Mouse (Mus musculus): Measurements from ENCODE around the gene Pomgnt2. TPM values are rescaled to one million over a fixed set of nuclear protein-coding genes. Genes with fewer than 3 reads are reported as not detected.

The Pomgnt2 gene
- polyA plus RNA-seq, 1 experiment from 2014 or later, result 15.8 TPM

DNA sequence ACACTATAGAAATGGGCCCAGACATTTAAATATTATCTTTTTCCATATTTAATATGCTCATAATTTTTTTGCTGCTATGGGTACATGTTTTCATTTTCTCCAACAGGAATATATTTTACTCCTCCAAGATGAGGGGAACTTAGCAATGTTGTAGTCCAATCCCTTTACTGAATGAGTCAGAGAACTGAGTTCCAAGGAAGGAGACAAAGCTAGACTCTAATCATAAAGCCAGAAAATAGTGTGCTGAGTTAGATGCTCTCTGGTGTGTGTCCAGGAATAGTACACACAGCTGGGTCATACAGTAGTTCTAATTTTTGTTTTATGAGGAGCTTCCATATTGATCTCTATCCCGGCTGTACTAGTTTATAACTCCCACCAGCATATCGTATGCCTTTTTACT lies 9.3 kb upstream of the Pomgnt2 start:
- 94% methylated on average over 2 of the region's 2 CpGs for WGBS
- no peak overlapping the region for H3K4me3 ChIP-seq (ENCODE audit: low read depth, low read length)
- no peak for ATAC-seq (ENCODE audit: low read depth)
- no peaks in the 10 kb centered on the region for H3K36me3 ChIP-seq (ENCODE audit: control insufficient read depth, insufficient read depth, low read length)
- no peaks in the 10 kb centered on the region for H3K4me1 ChIP-seq (ENCODE audit: control insufficient read depth, insufficient read depth, low read length)
- H3K4me2 ChIP-seq (ENCODE audit: low read depth, low read length), result no peak overlapping the region
- no peak overlapping the region for H3K27ac ChIP-seq (replicated peaks; ENCODE audit: low read depth, low read length)
- H3K9me3 ChIP-seq (ENCODE audit: control insufficient read depth, low read length), result no peaks in the 10 kb centered on the region
- no peak overlapping the region for H3K9ac ChIP-seq (ENCODE audit: low read depth, low read length)
- DNase-seq (ENCODE audit: low spot score), result no peak
- H3K27me3 ChIP-seq (replicated peaks; ENCODE audit: control insufficient read depth, insufficient read depth, low read length), result no peaks in the 10 kb centered on the region

DNA sequence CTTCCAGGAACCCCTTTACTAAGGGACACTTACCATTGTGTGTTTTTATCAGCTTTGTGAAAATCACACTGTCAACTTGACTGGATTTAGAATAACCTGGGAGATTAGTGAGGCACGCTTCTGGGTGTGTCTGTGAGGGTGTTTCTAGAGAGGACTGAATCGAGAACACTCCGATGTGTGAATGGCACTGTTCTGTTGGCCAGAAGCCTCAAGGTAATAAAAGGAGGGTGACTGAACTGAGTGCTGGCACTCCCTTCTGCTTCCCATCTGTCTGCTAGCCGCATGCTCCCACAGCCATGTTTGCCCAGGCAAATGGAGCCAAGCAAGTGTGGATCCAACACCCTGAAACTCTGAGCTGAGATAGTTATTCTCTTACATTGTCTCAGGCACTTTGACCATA lies 1.1 kb upstream of the Pomgnt2 start:
- Histone ChIP-seq H3K4me2 (ENCODE audit: low read depth, low read length) (no peak overlapping the region), H3K36me3 (ENCODE audit: control insufficient read depth, insufficient read depth, low read length) (no peaks in the 10 kb centered on the region), H3K27me3 (replicated peaks; ENCODE audit: control insufficient read depth, insufficient read depth, low read length) (no peaks in the 10 kb centered on the region), H3K9me3 (ENCODE audit: control insufficient read depth, low read length) (no peaks in the 10 kb centered on the region), H3K27ac (replicated peaks; ENCODE audit: low read depth, low read length) (no peak overlapping the region), H3K9ac (ENCODE audit: low read depth, low read length) (no peak overlapping the region), H3K4me3 (ENCODE audit: low read depth, low read length) (no peak overlapping the region), H3K4me1 (ENCODE audit: control insufficient read depth, insufficient read depth, low read length) (peaks cover 6% of the 10 kb centered on the region)
- 75% methylated on average over 4 of the region's 4 CpGs for WGBS
- ATAC-seq (ENCODE audit: low read depth), result no peak
- DNase-seq (ENCODE audit: low spot score), result no peak

DNA sequence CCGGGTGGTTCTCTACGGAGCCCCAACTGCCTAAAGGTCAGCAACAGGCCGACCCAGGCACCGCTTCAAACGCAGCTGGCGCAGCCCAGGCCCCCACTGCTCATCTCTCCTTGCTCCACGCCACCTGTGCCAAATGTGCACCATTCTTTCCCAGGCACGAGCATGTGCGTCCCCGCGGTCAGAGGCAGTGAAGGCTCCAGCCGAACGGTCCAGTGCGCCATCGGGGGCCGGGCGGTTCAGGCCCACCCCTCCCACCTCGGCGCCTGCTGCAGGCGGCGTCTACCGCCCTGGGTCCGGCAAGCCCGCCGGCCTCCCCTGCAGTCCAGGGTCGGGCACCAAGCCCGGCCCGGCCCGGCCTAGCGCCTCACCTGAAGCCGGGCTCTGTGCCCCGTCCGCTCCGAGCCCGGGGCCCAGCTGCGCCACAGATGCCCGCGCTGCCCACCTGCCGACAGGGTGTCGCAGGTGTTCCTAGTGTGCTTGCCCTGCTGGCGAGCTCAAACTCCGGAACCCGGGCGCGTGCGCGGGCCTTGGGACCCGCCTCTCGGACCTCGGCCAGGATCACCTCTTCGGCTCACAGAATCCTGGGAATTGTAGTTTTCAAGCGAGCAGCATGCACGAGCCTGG lies 1.3 kb downstream of the Pomgnt2 start:
- Histone ChIP-seq H3K4me2 (ENCODE audit: low read depth, low read length) (peak overlapping the region; percentile 89), H3K27me3 (replicated peaks; ENCODE audit: control insufficient read depth, insufficient read depth, low read length) (no peaks in the 10 kb centered on the region), H3K9ac (ENCODE audit: low read depth, low read length) (peak overlapping the region; percentile 76), H3K9me3 (ENCODE audit: control insufficient read depth, low read length) (no peaks in the 10 kb centered on the region), H3K4me3 (ENCODE audit: low read depth, low read length) (peak overlapping the region; percentile 87), H3K27ac (replicated peaks; ENCODE audit: low read depth, low read length) (no peak overlapping the region), H3K4me1 (ENCODE audit: control insufficient read depth, insufficient read depth, low read length) (peaks cover 6% of the 10 kb centered on the region), H3K36me3 (ENCODE audit: control insufficient read depth, insufficient read depth, low read length) (no peaks in the 10 kb centered on the region)
- ATAC-seq (ENCODE audit: low read depth), result peak; percentile 87
- under 1% methylated on average over 28 of the region's 53 CpGs for WGBS
- DNase-seq (ENCODE audit: low spot score), result peak; percentile 92

DNA sequence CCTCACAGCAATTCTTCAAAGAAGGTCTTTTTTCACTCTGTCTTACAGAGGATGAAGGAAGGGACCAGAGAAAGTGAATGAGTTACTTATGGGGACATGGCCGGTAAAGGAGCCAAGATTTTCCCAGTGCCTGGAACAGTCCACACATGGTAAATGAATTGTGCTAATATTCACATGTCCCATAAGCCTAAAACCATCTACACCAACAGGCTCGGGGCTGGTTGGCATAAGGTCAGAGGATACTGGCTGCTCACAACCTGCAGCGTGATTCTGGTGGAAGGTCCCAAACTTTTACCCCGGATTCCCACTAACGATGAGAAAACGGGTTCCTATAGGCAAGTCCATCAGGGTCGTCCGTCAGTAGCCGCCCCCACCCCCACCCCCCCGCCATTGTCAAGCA lies 1.8 kb downstream of the Pomgnt2 start:
- Histone ChIP-seq H3K27me3 (replicated peaks; ENCODE audit: control insufficient read depth, insufficient read depth, low read length) (no peaks in the 10 kb centered on the region), H3K4me1 (ENCODE audit: control insufficient read depth, insufficient read depth, low read length) (peaks cover 6% of the 10 kb centered on the region), H3K4me3 (ENCODE audit: low read depth, low read length) (peak overlapping the region; percentile 87), H3K36me3 (ENCODE audit: control insufficient read depth, insufficient read depth, low read length) (no peaks in the 10 kb centered on the region), H3K9me3 (ENCODE audit: control insufficient read depth, low read length) (no peaks in the 10 kb centered on the region), H3K27ac (replicated peaks; ENCODE audit: low read depth, low read length) (no peak overlapping the region), H3K4me2 (ENCODE audit: low read depth, low read length) (peak overlapping the region; percentile 89), H3K9ac (ENCODE audit: low read depth, low read length) (peak overlapping the region; percentile 76)
- DNase-seq (ENCODE audit: low spot score), result no peak
- WGBS, result 14% methylated on average over 10 of the region's 10 CpGs
- no peak for ATAC-seq (ENCODE audit: low read depth)

DNA sequence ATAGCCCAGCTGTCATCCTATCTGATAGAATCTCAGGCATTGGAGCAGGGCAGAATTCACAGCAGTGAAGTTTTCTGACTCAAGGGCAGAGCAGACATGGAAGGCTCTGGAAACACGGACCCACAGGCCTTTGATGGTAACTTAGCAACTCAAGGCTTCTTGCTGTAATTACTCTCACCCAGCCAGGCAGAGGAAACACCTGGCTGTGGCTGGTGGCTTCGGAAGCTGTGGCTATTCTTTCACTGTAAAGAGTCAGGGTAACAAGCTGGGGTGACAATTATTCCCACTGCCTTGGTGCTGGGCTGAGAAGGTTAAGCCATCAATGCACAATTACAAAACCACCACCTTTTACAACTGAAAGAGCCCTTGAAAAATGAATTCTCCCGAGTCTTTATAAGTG lies 3.9 kb downstream of the Pomgnt2 start:
- WGBS, result 48% methylated on average over 3 of the region's 3 CpGs
- no peak overlapping the region for H3K4me3 ChIP-seq (ENCODE audit: low read depth, low read length)
- no peak for ATAC-seq (ENCODE audit: low read depth)
- H3K9ac ChIP-seq (ENCODE audit: low read depth, low read length), result no peak overlapping the region
- H3K27me3 ChIP-seq (replicated peaks; ENCODE audit: control insufficient read depth, insufficient read depth, low read length), result no peaks in the 10 kb centered on the region
- no peaks in the 10 kb centered on the region for H3K9me3 ChIP-seq (ENCODE audit: control insufficient read depth, low read length)
- H3K27ac ChIP-seq (replicated peaks; ENCODE audit: low read depth, low read length), result no peak overlapping the region
- no peak overlapping the region for H3K4me2 ChIP-seq (ENCODE audit: low read depth, low read length)
- DNase-seq (ENCODE audit: low spot score), result no peak
- no peaks in the 10 kb centered on the region for H3K36me3 ChIP-seq (ENCODE audit: control insufficient read depth, insufficient read depth, low read length)
- H3K4me1 ChIP-seq (ENCODE audit: control insufficient read depth, insufficient read depth, low read length), result peaks cover 6% of the 10 kb centered on the region

DNA sequence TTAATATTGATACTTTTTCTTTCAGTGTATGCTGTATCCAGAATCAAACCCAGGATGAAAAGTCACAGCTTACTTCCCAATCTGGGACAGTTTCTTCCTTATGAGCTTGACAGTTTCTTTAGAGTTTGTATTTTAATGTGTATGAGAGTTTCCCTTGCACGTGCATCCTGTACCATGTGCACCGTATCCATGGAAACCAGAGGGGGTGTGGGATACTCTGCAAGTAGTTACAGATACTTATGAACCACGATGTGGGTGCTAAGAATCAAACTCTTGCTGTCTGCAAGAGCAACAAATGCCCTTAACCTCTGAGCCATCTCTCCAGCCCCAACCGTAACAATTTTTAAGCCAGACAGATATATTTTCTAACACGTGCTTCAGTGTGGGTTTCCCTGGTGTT lies 5.9 kb downstream of the Pomgnt2 start:
- Histone ChIP-seq H3K36me3 (ENCODE audit: control insufficient read depth, insufficient read depth, low read length) (no peaks in the 10 kb centered on the region), H3K4me2 (ENCODE audit: low read depth, low read length) (no peak overlapping the region), H3K4me3 (ENCODE audit: low read depth, low read length) (no peak overlapping the region), H3K9ac (ENCODE audit: low read depth, low read length) (no peak overlapping the region), H3K27ac (replicated peaks; ENCODE audit: low read depth, low read length) (no peak overlapping the region), H3K4me1 (ENCODE audit: control insufficient read depth, insufficient read depth, low read length) (peaks cover 6% of the 10 kb centered on the region), H3K9me3 (ENCODE audit: control insufficient read depth, low read length) (no peaks in the 10 kb centered on the region), H3K27me3 (replicated peaks; ENCODE audit: control insufficient read depth, insufficient read depth, low read length) (no peaks in the 10 kb centered on the region)
- ATAC-seq (ENCODE audit: low read depth) (no peak), DNase-seq (ENCODE audit: low spot score) (no peak)
- WGBS, result 63% methylated on average over 5 of the region's 5 CpGs

DNA sequence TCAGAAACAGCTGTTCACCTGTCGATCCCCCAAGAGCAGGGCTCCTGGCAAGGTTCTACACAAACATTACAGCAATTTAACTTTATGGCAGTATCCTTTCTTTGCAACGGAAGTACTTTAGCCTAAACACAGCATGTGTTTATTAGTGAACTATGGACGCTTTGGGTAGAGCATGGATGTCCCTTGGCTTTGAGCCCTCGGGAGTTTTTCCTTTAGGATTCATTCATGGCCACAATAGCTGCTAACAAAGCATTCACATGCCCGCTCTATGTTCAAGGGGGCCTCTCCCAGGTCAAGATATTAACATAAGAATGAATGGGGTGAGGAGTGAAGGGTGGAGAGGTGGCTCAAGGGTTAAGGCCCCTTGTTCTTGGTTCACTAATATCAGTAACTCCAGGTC lies 7.4 kb downstream of the Pomgnt2 start:
- Histone ChIP-seq H3K9me3 (ENCODE audit: control insufficient read depth, low read length) (no peaks in the 10 kb centered on the region), H3K27me3 (replicated peaks; ENCODE audit: control insufficient read depth, insufficient read depth, low read length) (no peaks in the 10 kb centered on the region), H3K4me1 (ENCODE audit: control insufficient read depth, insufficient read depth, low read length) (no peaks in the 10 kb centered on the region), H3K9ac (ENCODE audit: low read depth, low read length) (no peak overlapping the region), H3K36me3 (ENCODE audit: control insufficient read depth, insufficient read depth, low read length) (no peaks in the 10 kb centered on the region), H3K4me2 (ENCODE audit: low read depth, low read length) (no peak overlapping the region), H3K27ac (replicated peaks; ENCODE audit: low read depth, low read length) (no peak overlapping the region), H3K4me3 (ENCODE audit: low read depth, low read length) (no peak overlapping the region)
- WGBS, result 58% methylated on average over 5 of the region's 5 CpGs
- no peak for DNase-seq (ENCODE audit: low spot score)
- ATAC-seq (ENCODE audit: low read depth), result no peak

DNA sequence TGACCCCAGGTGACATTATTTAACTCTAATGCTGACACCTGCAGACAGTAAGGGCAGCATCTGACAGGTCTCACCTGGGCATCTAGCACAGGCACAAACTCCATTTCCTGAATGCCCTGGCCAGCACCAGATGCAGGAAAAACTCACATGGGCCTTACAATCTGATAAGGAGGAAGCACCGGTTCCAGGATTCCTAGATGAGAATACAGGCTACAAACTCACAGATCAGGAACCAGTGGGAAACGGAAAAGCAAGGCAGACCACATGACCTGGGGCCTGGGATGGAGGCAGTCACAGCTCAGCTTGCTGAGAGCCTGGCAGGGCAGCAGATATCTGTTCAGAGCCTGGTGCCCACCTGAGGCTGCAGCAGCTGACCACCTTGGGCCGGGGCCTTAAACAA lies 8.0 kb downstream of the Pomgnt2 start:
- WGBS, result 83% methylated on average over 3 of the region's 3 CpGs
- H3K4me1 ChIP-seq (ENCODE audit: control insufficient read depth, insufficient read depth, low read length), result no peaks in the 10 kb centered on the region
- H3K9ac ChIP-seq (ENCODE audit: low read depth, low read length), result no peak overlapping the region
- no peak for ATAC-seq (ENCODE audit: low read depth)
- no peak overlapping the region for H3K4me3 ChIP-seq (ENCODE audit: low read depth, low read length)
- no peaks in the 10 kb centered on the region for H3K36me3 ChIP-seq (ENCODE audit: control insufficient read depth, insufficient read depth, low read length)
- no peak for DNase-seq (ENCODE audit: low spot score)
- no peaks in the 10 kb centered on the region for H3K27me3 ChIP-seq (replicated peaks; ENCODE audit: control insufficient read depth, insufficient read depth, low read length)
- no peaks in the 10 kb centered on the region for H3K9me3 ChIP-seq (ENCODE audit: control insufficient read depth, low read length)
- no peak overlapping the region for H3K27ac ChIP-seq (replicated peaks; ENCODE audit: low read depth, low read length)
- H3K4me2 ChIP-seq (ENCODE audit: low read depth, low read length), result no peak overlapping the region

Data from embryonic facial prominence, embryonic 14.5 days (tissue).